Mouse (Mus musculus) cerebellum, adult 2 months (tissue): ENCODE data around the gene Apoa2.

Experiments
- CTCF ChIP-seq: fragments of 200-500 bp; IDR thresholded peaks from 2 replicates; pipeline ENCODE4 v1.5.1; 2011; ENCODE audit warnings: low read depth, mild to moderate bottlenecking, control low read depth, low read length, moderate library complexity, borderline replicate concordance; ENCODE audit not compliant: insufficient read depth
- POLR2A ChIP-seq: fragments of 200-500 bp; IDR thresholded peaks from 2 replicates; pipeline ENCODE4 v1.6.1; 2011; ENCODE audit warnings: low read length, control low read depth, borderline replicate concordance; ENCODE audit not compliant: insufficient read depth

GRCm38 (mm10) chr1:171230215-171230614 is 5.4 kb downstream of the Apoa2 start:
- no peak for TF ChIP-seq CTCF
- no peak for TF ChIP-seq POLR2A
